Mouse (Mus musculus) lung, embryonic 15.5 days (tissue): ENCODE measurements around the gene Cybrd1. TPM values are rescaled to one million over a fixed set of nuclear protein-coding genes. Genes with fewer than 3 reads are reported as not detected.

Experiments used
- ATAC-seq: fragments of 200-750 bp; cut with Nextera tagmentation; 2 replicates; pipeline ENCODE4 v1.8.0; 2017; ENCODE audit warnings: moderate number of reproducible peaks, borderline replicate concordance; ENCODE audit not compliant: low FRiP score, low TSS enrichment; ENCODE audit errors: extremely low read depth
- H3K27ac ChIP-seq: fragments of 300-500 bp; sonication (generic); 2 replicates; pipeline ENCODE4 v1.5.1; 2015; ENCODE audit warnings: moderate library complexity, mild to moderate bottlenecking, inconsistent platforms
- H3K27me3 ChIP-seq: fragments of 300-500 bp; sonication (generic); 2 replicates; pipeline ENCODE4 v1.6.1; 2015; ENCODE audit warnings: inconsistent platforms
- H3K36me3 ChIP-seq: fragments of 300-500 bp; sonication (generic); 2 replicates; pipeline ENCODE4 v1.6.1; 2015; ENCODE audit warnings: inconsistent platforms
- H3K4me1 ChIP-seq: fragments of 300-500 bp; sonication (generic); 2 replicates; pipeline ENCODE4 v1.6.1; 2015; ENCODE audit warnings: inconsistent platforms
- H3K4me2 ChIP-seq: fragments of 300-500 bp; sonication (generic); 2 replicates; pipeline ENCODE4 v1.6.1; 2015; ENCODE audit warnings: inconsistent platforms, mild to moderate bottlenecking, moderate library complexity
- H3K4me3 ChIP-seq: fragments of 300-500 bp; sonication (generic); 2 replicates; pipeline ENCODE4 v1.5.1; 2015; ENCODE audit warnings: mild to moderate bottlenecking, inconsistent platforms
- H3K9ac ChIP-seq: fragments of 300-500 bp; sonication (generic); 2 replicates; pipeline ENCODE4 v1.6.1; 2015; ENCODE audit warnings: inconsistent platforms
- H3K9me3 ChIP-seq: fragments of 300-500 bp; sonication (generic); 2 replicates; pipeline ENCODE4 v1.6.1; 2016; ENCODE audit warnings: inconsistent platforms
- WGBS: fragments of 180-500 bp; shearing (Covaris S2); methylation state at CpG from one replicate; pipeline ENCODE4 v1.1.7; 2015; 5-methylcytosine and 5-hydroxymethylcytosine counted together
- polyA plus RNA-seq: library from polyadenylated mRNA; unstranded; fragments of >200 nt; fragmentation: Nextera tagmentation; extraction: Ambion mirVana; gene quantifications from 2 replicates; pipeline ENCODE4 v1.2.1, GENCODE M21; 2015

The Cybrd1 gene
- 2.3 and 3.3 TPM in 2 replicates for polyA plus RNA-seq

GRCm38 (mm10) chr2:71117797-71118708, at the start of gene Cybrd1:
Cybrd1 (plus strand) TSS chr2:71117923.
- Histone ChIP-seq H3K9me3 (no peaks in the 10 kb centered on the region), H3K4me1 (peaks cover 19% of the 10 kb centered on the region), H3K9ac (peak within 1 kb of the TSS; percentile 48), H3K4me3 (peak within 1 kb of the TSS; percentile 50), H3K4me2 (peak within 1 kb of the TSS; percentile 94), H3K36me3 (no peaks in the 10 kb centered on the region), H3K27ac (no peak within 1 kb of the TSS), H3K27me3 (no peaks in the 10 kb centered on the region)
- WGBS: 2% methylated on average over 60 of the region's 60 CpGs
- peak; percentile 65; the same call in 1 of the 2 replicates for ATAC-seq

DNA sequence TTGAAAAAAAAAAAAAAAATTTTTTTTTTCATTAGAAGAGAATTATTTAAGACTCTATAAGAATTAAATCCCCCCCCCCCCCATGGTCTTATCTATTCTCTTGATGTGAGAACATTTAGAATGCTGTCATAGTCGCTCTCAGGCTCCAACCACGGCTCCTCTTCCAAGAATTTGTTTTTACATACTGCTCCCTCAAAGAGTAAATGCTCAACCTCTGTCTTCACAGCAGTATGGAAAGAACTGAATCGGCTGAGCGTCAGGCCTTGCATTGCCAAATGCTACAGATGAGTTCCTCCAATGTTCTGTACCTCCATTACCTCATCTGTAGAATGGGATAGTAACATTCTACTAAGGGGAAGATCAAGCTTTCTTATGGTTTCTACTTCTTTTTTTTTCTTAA, 46.1 kb upstream of the Cybrd1 start:
- Histone ChIP-seq H3K4me3 (no peak overlapping the region), H3K4me2 (no peak overlapping the region), H3K27ac (no peak overlapping the region), H3K9me3 (no peaks in the 10 kb centered on the region), H3K9ac (no peak overlapping the region), H3K27me3 (no peaks in the 10 kb centered on the region), H3K36me3 (no peaks in the 10 kb centered on the region), H3K4me1 (no peaks in the 10 kb centered on the region)
- 95% methylated on average over 4 of the region's 4 CpGs for WGBS
- no peak for ATAC-seq

GRCm38 (mm10) chr2:71073330-71073729, 44.4 kb upstream of the Cybrd1 start:
- no peak overlapping the region for H3K9ac ChIP-seq
- no peak for ATAC-seq
- no peaks in the 10 kb centered on the region for H3K4me1 ChIP-seq
- H3K27ac ChIP-seq: no peak overlapping the region
- no peak overlapping the region for H3K4me2 ChIP-seq
- no peaks in the 10 kb centered on the region for H3K9me3 ChIP-seq
- 89% methylated on average over 3 of the region's 3 CpGs for WGBS
- H3K27me3 ChIP-seq: no peaks in the 10 kb centered on the region
- H3K36me3 ChIP-seq: no peaks in the 10 kb centered on the region
- H3K4me3 ChIP-seq: no peak overlapping the region

- Histone ChIP-seq H3K4me1 (no peaks in the 10 kb centered on the region), H3K9ac (no peak overlapping the region), H3K9me3 (no peaks in the 10 kb centered on the region), H3K27me3 (no peaks in the 10 kb centered on the region), H3K27ac (no peak overlapping the region), H3K4me3 (no peak overlapping the region), H3K36me3 (no peaks in the 10 kb centered on the region), H3K4me2 (no peak overlapping the region)
- no peak for ATAC-seq
- 62% methylated on average over 3 of the region's 3 CpGs for WGBS
Measured at GRCm38 (mm10) chr2:71073828-71074227, 43.9 kb upstream of the Cybrd1 start.

DNA sequence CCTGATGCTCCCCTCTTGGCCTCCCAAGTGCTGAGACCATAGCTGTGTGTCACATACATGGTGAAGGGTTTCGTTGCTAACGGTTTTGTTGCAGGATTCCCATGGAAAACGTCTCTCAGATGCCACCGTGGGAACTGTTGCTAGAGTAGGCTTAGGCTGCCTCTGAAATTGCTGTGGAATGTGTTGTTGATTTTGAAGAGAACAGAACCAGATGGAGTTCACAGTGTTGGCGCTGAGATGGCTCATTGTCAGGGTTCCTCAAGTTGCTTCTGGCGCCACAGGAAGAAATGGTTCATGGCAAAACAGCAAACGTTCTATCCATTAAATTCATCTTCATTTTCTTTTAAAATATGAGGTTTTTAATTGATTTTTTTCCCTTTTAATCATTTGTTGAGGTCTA, 35.3 kb upstream of the Cybrd1 start:
- H3K4me2 ChIP-seq: no peak overlapping the region
- ATAC-seq: no peak
- no peaks in the 10 kb centered on the region for H3K4me1 ChIP-seq
- H3K9ac ChIP-seq: no peak overlapping the region
- no peaks in the 10 kb centered on the region for H3K27me3 ChIP-seq
- WGBS: 87% methylated on average over 7 of the region's 7 CpGs
- H3K9me3 ChIP-seq: no peaks in the 10 kb centered on the region
- H3K4me3 ChIP-seq: no peak overlapping the region
- no peak overlapping the region for H3K27ac ChIP-seq
- H3K36me3 ChIP-seq: peaks cover 10% of the 10 kb centered on the region; the same call in 1 of the 2 replicates

DNA sequence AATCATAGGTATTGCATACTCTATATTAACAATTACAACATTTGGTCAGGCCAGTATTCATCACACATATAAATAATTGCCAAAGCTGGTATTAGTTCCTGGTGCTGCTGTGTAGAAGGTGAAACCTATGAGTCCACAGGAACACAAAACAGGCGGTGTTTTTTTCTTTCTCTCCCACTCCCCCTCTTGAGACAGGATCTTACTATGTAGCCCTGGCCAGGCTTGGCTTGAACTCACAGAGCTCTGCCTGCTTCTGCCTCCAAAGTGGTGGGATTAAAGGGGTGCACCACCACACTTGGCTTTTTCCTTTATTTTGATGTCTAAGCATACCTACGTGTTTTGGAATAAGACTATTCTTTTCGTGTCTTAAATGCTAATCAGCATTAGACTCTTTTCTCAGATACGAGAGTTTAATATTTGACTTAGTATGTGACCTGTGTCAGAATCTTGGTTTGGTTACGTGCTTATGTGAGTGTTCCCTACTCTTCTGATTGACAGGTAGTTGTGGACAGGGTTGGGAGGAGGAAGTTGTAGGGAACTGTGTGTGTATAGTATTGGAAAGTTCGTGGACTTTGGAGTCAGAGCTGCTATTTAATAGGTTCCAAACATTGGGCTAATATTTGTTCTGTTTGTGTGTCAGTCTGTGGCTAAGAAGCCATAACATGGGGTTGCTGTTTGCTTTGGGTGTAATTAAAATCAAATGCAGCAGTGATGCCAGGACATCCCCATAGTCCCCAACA, 34.1 kb upstream of the Cybrd1 start:
- Histone ChIP-seq H3K9me3 (no peaks in the 10 kb centered on the region), H3K4me1 (no peaks in the 10 kb centered on the region), H3K27ac (no peak overlapping the region), H3K36me3 (peaks cover 15% of the 10 kb centered on the region; the same call in 1 of the 2 replicates), H3K9ac (no peak overlapping the region), H3K27me3 (no peaks in the 10 kb centered on the region), H3K4me3 (no peak overlapping the region), H3K4me2 (no peak overlapping the region)
- no peak for ATAC-seq
- WGBS: 85% methylated on average over 6 of the region's 6 CpGs

DNA sequence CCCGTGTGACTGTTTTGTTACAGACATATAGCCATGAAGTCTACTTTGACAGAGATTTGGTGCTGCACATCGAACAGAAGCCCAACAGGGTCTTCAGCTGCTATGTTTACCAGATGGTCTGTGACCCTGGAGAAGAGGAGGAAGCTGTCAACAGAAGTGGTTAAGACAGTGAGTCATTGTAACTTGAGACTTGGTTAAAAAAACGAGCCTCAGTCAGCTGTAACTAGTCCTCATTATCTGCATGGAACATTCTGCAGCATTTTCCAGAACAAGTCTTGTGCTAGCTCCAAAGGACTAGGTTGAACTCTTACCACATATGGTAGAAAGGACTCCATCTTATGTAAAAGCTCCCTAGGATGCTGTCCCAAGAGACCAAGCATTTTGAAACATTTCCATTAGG, 28.0 kb upstream of the Cybrd1 start:
- no peaks in the 10 kb centered on the region for H3K4me1 ChIP-seq
- WGBS: 58% methylated on average over 3 of the region's 3 CpGs
- no peak overlapping the region for H3K9ac ChIP-seq
- no peak overlapping the region for H3K4me2 ChIP-seq
- H3K4me3 ChIP-seq: no peak overlapping the region
- ATAC-seq: no peak
- H3K9me3 ChIP-seq: no peaks in the 10 kb centered on the region
- no peaks in the 10 kb centered on the region for H3K27me3 ChIP-seq
- peaks cover 23% of the 10 kb centered on the region for H3K36me3 ChIP-seq
- no peak overlapping the region for H3K27ac ChIP-seq

- no peak for ATAC-seq
- peaks cover 23% of the 10 kb centered on the region for H3K36me3 ChIP-seq
- 80% methylated on average over 4 of the region's 4 CpGs for WGBS
Measured at GRCm38 (mm10) chr2:71090660-71091445, 26.9 kb upstream of the Cybrd1 start.

GRCm38 (mm10) chr2:71096170-71096569, 21.6 kb upstream of the Cybrd1 start:
- Histone ChIP-seq H3K36me3 (peaks cover 8% of the 10 kb centered on the region; the same call in 1 of the 2 replicates), H3K9ac (no peak overlapping the region), H3K4me3 (no peak overlapping the region), H3K27ac (no peak overlapping the region), H3K27me3 (no peaks in the 10 kb centered on the region), H3K4me2 (no peak overlapping the region), H3K9me3 (no peaks in the 10 kb centered on the region), H3K4me1 (no peaks in the 10 kb centered on the region)
- 43% methylated on average over 7 of the region's 7 CpGs for WGBS
- ATAC-seq: no peak

More at GRCm38 (mm10) chr2:71090660-71091445, 26.9 kb upstream of the Cybrd1 start:
- Histone ChIP-seq H3K4me1 (no peaks in the 10 kb centered on the region), H3K27me3 (no peaks in the 10 kb centered on the region), H3K27ac (no peak overlapping the region), H3K9me3 (no peaks in the 10 kb centered on the region), H3K4me3 (no peak overlapping the region), H3K9ac (no peak overlapping the region), H3K4me2 (no peak overlapping the region)

GRCm38 (mm10) chr2:71102621-71103291, 15.0 kb upstream of the Cybrd1 start:
- Histone ChIP-seq H3K4me1 (no peaks in the 10 kb centered on the region), H3K36me3 (peaks cover 5% of the 10 kb centered on the region; the same call in 1 of the 2 replicates), H3K9me3 (no peaks in the 10 kb centered on the region), H3K27me3 (no peaks in the 10 kb centered on the region), H3K4me2 (no peak overlapping the region), H3K9ac (no peak overlapping the region), H3K27ac (no peak overlapping the region), H3K4me3 (no peak overlapping the region)
- 71% methylated on average over 10 of the region's 10 CpGs for WGBS
- no peak for ATAC-seq

DNA sequence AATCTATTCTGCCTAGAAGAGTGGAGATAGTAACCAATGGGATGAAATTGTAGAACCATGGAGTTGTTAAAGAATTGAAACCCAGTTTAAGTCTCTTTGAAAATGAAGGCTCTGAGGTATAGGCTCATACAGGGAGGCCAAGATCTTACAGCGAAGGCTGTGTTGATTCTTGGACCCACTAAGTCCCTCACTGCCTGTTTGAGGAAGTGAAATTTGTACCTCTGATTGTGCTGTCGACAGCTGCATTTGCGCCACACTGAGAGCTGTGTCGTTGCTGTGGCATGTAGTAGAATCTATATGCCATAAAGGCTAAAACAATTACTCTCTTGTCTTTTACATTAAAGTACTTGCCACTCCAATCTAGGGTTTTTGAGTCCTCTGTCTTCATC, 14.4 kb upstream of the Cybrd1 start:
- Histone ChIP-seq H3K36me3 (peaks cover 5% of the 10 kb centered on the region; the same call in 1 of the 2 replicates), H3K4me3 (no peak overlapping the region), H3K9me3 (no peaks in the 10 kb centered on the region), H3K27me3 (no peaks in the 10 kb centered on the region), H3K4me1 (no peaks in the 10 kb centered on the region), H3K4me2 (no peak overlapping the region), H3K9ac (no peak overlapping the region), H3K27ac (no peak overlapping the region)
- ATAC-seq: no peak
- WGBS: 76% methylated on average over 4 of the region's 4 CpGs
